9 mouse cellular contexts compared by ENCODE assay signal in the genomic region with DNA sequence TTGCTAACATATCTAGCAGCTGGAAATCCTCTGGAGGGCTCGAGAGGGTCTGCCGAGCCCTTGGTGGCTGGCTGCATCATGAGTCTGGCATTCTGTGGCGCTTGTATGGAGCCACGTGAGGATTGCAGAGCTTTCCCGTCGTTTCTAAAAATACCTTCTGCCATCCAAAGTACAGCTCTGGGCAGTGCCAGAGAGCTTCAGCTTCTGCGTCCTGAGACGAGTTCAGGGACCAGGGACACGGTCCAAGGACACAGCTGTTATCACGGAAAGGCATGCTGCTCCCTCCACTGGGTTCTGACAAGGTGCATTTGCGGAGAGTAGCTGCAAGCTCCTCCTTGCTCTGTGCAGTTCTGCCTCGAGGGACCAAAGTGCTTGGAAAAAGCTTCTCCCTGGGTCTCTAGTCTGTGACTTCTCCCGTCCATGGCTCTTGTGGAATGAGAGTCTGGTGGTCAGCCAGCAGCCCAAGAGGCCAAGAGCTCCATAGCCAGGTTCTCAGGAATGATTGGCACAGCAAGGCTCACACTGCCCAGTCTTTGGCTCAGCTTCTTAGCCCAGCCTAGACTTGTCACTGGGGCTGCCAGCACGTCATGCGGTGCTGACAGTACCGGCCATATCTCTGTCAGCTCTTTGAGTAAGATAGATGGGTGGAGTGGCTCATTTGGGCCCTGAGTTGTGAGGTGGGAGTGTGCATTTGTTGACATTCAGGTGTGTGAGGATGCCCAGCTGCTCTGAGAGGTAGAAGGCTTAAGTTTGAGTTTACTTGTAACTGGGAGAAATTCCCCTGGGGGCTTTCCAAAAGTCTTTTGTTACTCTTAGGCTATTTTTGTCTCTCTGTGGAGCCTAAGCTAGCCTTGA. TPM values are rescaled to one million over a fixed set of nuclear protein-coding genes. Genes with fewer than 3 reads are reported as not detected.
A peak's percentile ranks its signal among the peaks of the same experiment; 100 is the strongest.
DNase-seq lines count a peak whose midpoint lies in the region; ATAC-seq and TF ChIP-seq lines count a peak whose summit lies in the region.
"Had no signal": no experiment of that assay in that cellular context is flagged by ENCODE, and none has a peak within 500 bp of the region (broad histone marks: within the 10 kb centered on the region; RNA-seq: fewer than 3 reads in every experiment).

No protein-coding gene starts in this region.

- peaks cover 24% of the 10 kb centered on the region for H3K4me1 ChIP-seq in brown adipose tissue, adult 24 weeks (ENCODE audit: control insufficient read depth, insufficient read depth, insufficient read length, low read length)
- H3K4me1 ChIP-seq in forebrain, embryonic 12.5 days: no peaks in the 10 kb centered on the region

- peak overlapping the region; percentile 32; the same call in 1 of the 2 replicates for H3K27ac ChIP-seq in layer of hippocampus, adult 2 months
- H3K27ac ChIP-seq in brown adipose tissue, adult 24 weeks (replicated peaks; ENCODE audit: low read depth, low read length): peak overlapping the region; percentile 94
- no peak overlapping the region for H3K27ac ChIP-seq in forebrain, embryonic 12.5 days
- H3K27ac ChIP-seq: embryonic facial prominence, embryonic 15.5 days had no signal

- no peak overlapping the region for H3K4me3 ChIP-seq in layer of hippocampus, adult 2 months
- peak overlapping the region; percentile 33 for H3K4me3 ChIP-seq in brown adipose tissue, adult 24 weeks (ENCODE audit: insufficient read depth, low read depth, low read length)
- no peak overlapping the region for H3K4me3 ChIP-seq in myocyte
- H3K4me3 ChIP-seq in forebrain, embryonic 12.5 days (replicated peaks): no peak overlapping the region
- H3K4me3 ChIP-seq: embryonic facial prominence, embryonic 15.5 days had no signal

- no peaks in the 10 kb centered on the region for H3K27me3 ChIP-seq in myocyte (ENCODE audit: control insufficient read depth, insufficient read depth, insufficient read length)
- no peaks in the 10 kb centered on the region for H3K27me3 ChIP-seq in forebrain, embryonic 12.5 days
- H3K27me3 ChIP-seq: embryonic facial prominence, embryonic 15.5 days had no signal

- ATAC-seq in forebrain, embryonic 12.5 days (ENCODE audit: low FRiP score): no peak
- ATAC-seq in CD4-positive, CD25-positive, alpha-beta regulatory T cell, adult 4 months: no peak

- peaks cover 25% of the 10 kb centered on the region for H3K79me2 ChIP-seq in myocyte (ENCODE audit: control insufficient read depth, insufficient read depth)

- no peak for TF ChIP-seq POLR2A in myocyte (IDR thresholded peaks at IDR 0.05; ENCODE audit: insufficient read length, low read depth)

- H3K36me3 ChIP-seq in myocyte (ENCODE audit: control insufficient read depth, insufficient read depth): peaks cover 11% of the 10 kb centered on the region
- H3K36me3 ChIP-seq in forebrain, embryonic 12.5 days (replicated peaks): no peaks in the 10 kb centered on the region
- H3K36me3 ChIP-seq: embryonic facial prominence, embryonic 15.5 days had no signal

- no peak overlapping the region for H3ac ChIP-seq in myocyte (ENCODE audit: control insufficient read depth, insufficient read length)

- intact Hi-C loops in left cerebral cortex, postnatal 10 days (cut with DNase I): no loop called here

- 87% methylated on average over 16 of the region's 16 CpGs for WGBS in forebrain, embryonic 12.5 days

- H3K4me2 ChIP-seq in myocyte (ENCODE audit: low read depth): peak overlapping the region; percentile 40
- H3K4me2 ChIP-seq in forebrain, embryonic 12.5 days: no peak overlapping the region
- H3K4me2 ChIP-seq: embryonic facial prominence, embryonic 15.5 days had no signal

- no peak overlapping the region for H3K9ac ChIP-seq in forebrain, embryonic 12.5 days
- H3K9ac ChIP-seq: embryonic facial prominence, embryonic 15.5 days had no signal

- H3K9me3 ChIP-seq in forebrain, embryonic 12.5 days: no peaks in the 10 kb centered on the region
- H3K9me3 ChIP-seq: embryonic facial prominence, embryonic 15.5 days had no signal

- TF ChIP-seq CTCF in layer of hippocampus, adult 2 months (conservative IDR thresholded peaks at IDR 0.05): no peak

- DNase-seq in layer of hippocampus, adult 2 months (ENCODE audit: low spot score in 2 of 2): no peak
- DNase-seq in layer of hippocampus, adult 9-10 months (ENCODE audit: low spot score): no peak
- peak; percentile 83 to 87 for DNase-seq in heart, adult 9 months (ENCODE audit: low spot score in 2 of 2)
- no peak for DNase-seq in left cerebral cortex, postnatal 10 days (ENCODE audit: extremely low spot score in 1 of 2, low spot score in 2 of 2)

TF ChIP-seq in myocyte, 11 proteins besides CTCF, POLR2A, EP300 and RAD21:
- peak; percentile 60 to 95 (median 76) for TF ChIP-seq MYOG (IDR thresholded peaks at IDR 0.05; ENCODE audit: control insufficient read depth in 1 of 3, insufficient read depth in 1 of 3, insufficient read length in 2 of 3, low read depth in 2 of 3)
- peak; percentile 41 to 93 (median 73) for TF ChIP-seq MYOD1 (IDR thresholded peaks at IDR 0.05; ENCODE audit: control insufficient read depth in 1 of 3, insufficient read length in 2 of 3, low read depth in 2 of 3)
- no peak for TF ChIP-seq E2F4 (IDR thresholded peaks at IDR 0.05; ENCODE audit: insufficient read depth)
- TF ChIP-seq USF1 (IDR thresholded peaks at IDR 0.05; ENCODE audit: low read depth): peak; percentile 50
- no peak for TF ChIP-seq SRF (IDR thresholded peaks at IDR 0.05; ENCODE audit: control insufficient read depth, insufficient read length, low read depth)

RNA-seq across cellular contexts. Expression of gene Synj2, which starts 56.5 kb away (rescaled TPM):
- total RNA-seq in layer of hippocampus, adult 2 months (2021): 10 to 100 TPM; 54.1 to 62.2 TPM
- 5.0 and 8.3 TPM in 2 replicates for polyA plus RNA-seq in brown adipose tissue, adult 24 weeks (2012; ENCODE audit: insufficient read depth, insufficient read length, missing spikeins)
- polyA plus RNA-seq in myocyte (2012; fragmentation: generic; extraction: Trizol): 32.1 TPM
- total RNA-seq in left cerebral cortex, postnatal 10 days (2021): 10 to 100 TPM; 32.8 to 34.8 TPM
- polyA plus RNA-seq in forebrain, embryonic 12.5 days (2016; fragmentation: Nextera tagmentation; extraction: Ambion mirVana): 0.96 and 1.1 TPM in 2 replicates
- polyA plus RNA-seq in CD4-positive, CD25-positive, alpha-beta regulatory T cell, adult 4 months (2017; shearing (Covaris generic)): 10 to 100 TPM; 11.3 to 19.9 TPM

Comparison
In these comparisons a context has a peak if more than half of its experiments do, and no peak if none do; other contexts are left out.
1. DNase-seq: peak in heart, adult 9 months (2 of 2); none in layer of hippocampus, adult 2 months (0 of 2), layer of hippocampus, adult 9-10 months (single experiment) and left cerebral cortex, postnatal 10 days (0 of 2).